Mouse (Mus musculus): ENCODE results near the gene Dus4l. TPM values are rescaled to one million over a fixed set of nuclear protein-coding genes. Genes with fewer than 3 reads are reported as not detected.

The Dus4l gene
- 11.5 TPM for polyA plus RNA-seq (2015; fragmentation: Illumina TruSeq; extraction: RNeasy Lipid Tissue Mini Kit (QIAGEN cat#74804); ENCODE audit: low read depth, low replicate concordance)

DNA sequence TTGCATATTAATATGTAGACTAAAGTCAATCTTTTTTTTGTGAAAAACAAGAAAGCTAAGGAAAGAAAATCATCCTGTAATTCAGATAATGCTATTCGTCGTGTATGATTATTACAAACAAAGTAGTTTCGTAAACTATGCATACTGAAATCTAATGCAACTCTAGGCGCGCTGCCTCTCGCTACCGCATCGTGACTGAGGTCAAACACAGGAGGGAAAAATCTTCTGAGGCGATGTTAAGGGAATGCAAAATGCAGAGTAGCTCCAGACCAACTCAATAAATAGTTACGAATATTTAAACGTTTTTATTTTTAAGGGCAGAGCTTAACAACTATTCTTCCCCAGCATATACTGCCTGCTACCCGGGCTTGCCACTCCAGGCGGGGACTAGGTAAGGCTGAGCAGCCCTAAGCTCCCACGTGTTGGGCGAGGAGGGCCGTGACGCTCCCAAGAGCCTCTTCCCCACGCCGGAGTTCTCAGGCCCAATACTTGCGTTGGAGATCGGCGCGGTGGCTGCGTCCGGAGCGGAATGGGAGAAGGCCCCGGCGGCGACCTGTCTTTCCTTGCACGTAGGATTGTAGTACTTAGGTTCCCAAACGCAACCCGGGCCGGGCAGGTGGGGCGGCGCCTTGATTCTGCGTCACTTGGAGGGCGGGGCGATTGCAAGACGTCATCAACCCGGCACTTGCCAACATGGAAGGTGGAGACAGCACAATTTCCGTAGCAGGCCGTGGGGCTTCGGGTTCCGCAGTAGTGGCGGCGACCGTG is at the start of gene Dus4l, which contains the start of gene Cog5:
Dus4l (minus strand) TSS at position 630 of the 768 bp plus-strand sequence.
Cog5 (plus strand) TSS at position 673 of the 768 bp plus-strand sequence.

DNA sequence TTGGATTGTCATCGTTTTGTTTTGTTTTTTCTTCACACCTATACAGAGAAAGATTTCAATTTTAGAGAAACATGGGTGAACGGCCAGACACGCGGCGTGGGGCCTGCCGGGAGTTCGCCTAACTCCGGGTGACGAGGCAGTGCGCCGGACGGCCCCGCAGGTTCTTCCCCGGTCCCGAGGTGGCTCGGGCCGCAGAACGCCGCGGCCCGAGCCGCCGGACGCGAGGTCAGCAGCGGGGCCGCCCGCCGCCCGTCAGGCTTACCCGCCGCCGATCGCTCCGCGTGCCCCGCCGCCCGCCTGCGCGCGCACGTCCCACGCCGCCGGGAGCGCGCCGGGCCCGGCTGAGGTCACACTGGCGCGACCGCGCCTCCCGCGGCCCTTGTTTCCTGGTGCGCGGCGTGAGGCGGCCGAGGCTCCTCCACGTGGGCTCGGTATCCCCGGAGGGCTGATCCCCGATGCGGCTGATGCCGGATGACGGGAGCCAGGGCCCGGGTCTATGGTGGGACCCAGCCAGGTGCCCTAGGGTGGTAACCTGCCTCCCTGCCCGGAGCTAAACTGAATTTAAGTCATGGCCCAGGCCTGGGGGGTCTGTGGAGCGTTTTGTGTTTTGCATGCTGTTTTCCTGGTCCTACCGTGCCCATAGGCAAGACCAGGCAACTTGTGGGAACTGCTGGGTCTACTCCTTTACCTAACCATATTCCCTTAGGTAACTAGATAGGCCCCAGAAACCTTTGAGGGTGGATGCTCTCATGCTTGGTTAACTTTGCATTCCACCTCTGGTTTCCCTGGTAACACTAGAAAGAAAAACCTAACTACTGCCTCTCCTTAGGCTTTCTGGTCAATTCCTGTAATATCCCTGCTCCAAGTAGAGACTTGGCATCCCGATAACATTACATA is 20.0 kb downstream of the Dus4l start, which contains the start of gene Bcap29:
Bcap29 (minus strand) TSS at position 316 of the 897 bp plus-strand sequence.

Other genes starting within 250 kb of the Dus4l start
- gene Cbll1, start 155.2 kb downstream of the Dus4l start, polyA plus RNA-seq (2015; fragmentation: Illumina TruSeq; extraction: RNeasy Lipid Tissue Mini Kit (QIAGEN cat#74804); ENCODE audit: low read depth, low replicate concordance) = 12.7 TPM
- 1.8 TPM for gene Slc26a4, start 94.9 kb downstream of the Dus4l start, polyA plus RNA-seq (2015; fragmentation: Illumina TruSeq; extraction: RNeasy Lipid Tissue Mini Kit (QIAGEN cat#74804); ENCODE audit: low read depth, low replicate concordance)
- gene Bcap29, start 20.2 kb downstream of the Dus4l start, polyA plus RNA-seq (2015; fragmentation: Illumina TruSeq; extraction: RNeasy Lipid Tissue Mini Kit (QIAGEN cat#74804); ENCODE audit: low read depth, low replicate concordance) = 77.0 TPM
- 47.3 TPM for gene Cog5, start within 50 bp of the Dus4l start, polyA plus RNA-seq (2015; fragmentation: Illumina TruSeq; extraction: RNeasy Lipid Tissue Mini Kit (QIAGEN cat#74804); ENCODE audit: low read depth, low replicate concordance)
- gene Gpr22, start 59.1 kb upstream of the Dus4l start, polyA plus RNA-seq (2015; fragmentation: Illumina TruSeq; extraction: RNeasy Lipid Tissue Mini Kit (QIAGEN cat#74804); ENCODE audit: low read depth, low replicate concordance) = 34.4 TPM

Data from brain, adult 10 weeks (tissue).